Mouse (Mus musculus) hindbrain, embryonic 11.5 days (tissue): ENCODE measurements at regions not wholly inside any gene's neighbourhood (a gene's known extent, or its start where the extent isn't known, plus 50 kb on each side); places are given as distances from the start of the nearest gene placed in this dataset.

Source experiments
- ATAC-seq: fragments of 200-750 bp; cut with Nextera tagmentation; 2 replicates; pipeline ENCODE4 v1.8.0; 2017; ENCODE audit warnings: mild to moderate bottlenecking, moderate TSS enrichment, moderate library complexity; ENCODE audit not compliant: low FRiP score
- DNase-seq: peaks from one replicate; pipeline ENCODE4 v3.0.0-alpha.2; 2015; ENCODE audit warnings: low spot score
- H3K27ac ChIP-seq: fragments of 300-500 bp; sonication (generic); 2 replicates; pipeline ENCODE4 v1.5.1; 2014; ENCODE audit warnings: mild to moderate bottlenecking, low read depth, low read length
- H3K27me3 ChIP-seq: fragments of 300-500 bp; sonication (generic); 2 replicates; pipeline ENCODE4 v1.6.1; 2014; ENCODE audit warnings: mild to moderate bottlenecking, low read length, moderate library complexity, mixed read lengths; ENCODE audit not compliant: control insufficient read depth, insufficient read depth
- H3K36me3 ChIP-seq: fragments of 300-500 bp; sonication (generic); 2 replicates; pipeline ENCODE4 v1.6.1; 2014; ENCODE audit warnings: mild to moderate bottlenecking, low read length, moderate library complexity, mixed read lengths; ENCODE audit not compliant: control insufficient read depth, insufficient read depth
- H3K4me1 ChIP-seq: fragments of 300-500 bp; sonication (generic); replicated peaks from 2 replicates; pipeline ENCODE4 v1.6.1; 2014; ENCODE audit warnings: low read length, mixed read lengths; ENCODE audit not compliant: control insufficient read depth, insufficient read depth
- H3K4me2 ChIP-seq: fragments of 300-500 bp; sonication (generic); replicated peaks from 2 replicates; pipeline ENCODE4 v1.6.1; 2014; ENCODE audit warnings: mild to moderate bottlenecking, low read depth, low read length
- H3K4me3 ChIP-seq: fragments of 300-500 bp; sonication (generic); 2 replicates; pipeline ENCODE4 v1.5.1; 2014; ENCODE audit warnings: low read depth, low read length
- H3K9ac ChIP-seq: fragments of 300-500 bp; sonication (generic); 2 replicates; pipeline ENCODE4 v1.6.1; 2014; ENCODE audit warnings: low read depth, low read length
- H3K9me3 ChIP-seq: fragments of 300-500 bp; sonication (generic); 2 replicates; pipeline ENCODE4 v1.6.1; 2016; ENCODE audit warnings: low read length; ENCODE audit not compliant: control insufficient read depth
- WGBS: fragments of 180-500 bp; shearing (Covaris S2); extraction: QIAGEN DNeasy Blood & Tissue Kit; methylation state at CpG from one replicate; pipeline ENCODE4 v1.1.7; 2014; 5-methylcytosine and 5-hydroxymethylcytosine counted together

DNA sequence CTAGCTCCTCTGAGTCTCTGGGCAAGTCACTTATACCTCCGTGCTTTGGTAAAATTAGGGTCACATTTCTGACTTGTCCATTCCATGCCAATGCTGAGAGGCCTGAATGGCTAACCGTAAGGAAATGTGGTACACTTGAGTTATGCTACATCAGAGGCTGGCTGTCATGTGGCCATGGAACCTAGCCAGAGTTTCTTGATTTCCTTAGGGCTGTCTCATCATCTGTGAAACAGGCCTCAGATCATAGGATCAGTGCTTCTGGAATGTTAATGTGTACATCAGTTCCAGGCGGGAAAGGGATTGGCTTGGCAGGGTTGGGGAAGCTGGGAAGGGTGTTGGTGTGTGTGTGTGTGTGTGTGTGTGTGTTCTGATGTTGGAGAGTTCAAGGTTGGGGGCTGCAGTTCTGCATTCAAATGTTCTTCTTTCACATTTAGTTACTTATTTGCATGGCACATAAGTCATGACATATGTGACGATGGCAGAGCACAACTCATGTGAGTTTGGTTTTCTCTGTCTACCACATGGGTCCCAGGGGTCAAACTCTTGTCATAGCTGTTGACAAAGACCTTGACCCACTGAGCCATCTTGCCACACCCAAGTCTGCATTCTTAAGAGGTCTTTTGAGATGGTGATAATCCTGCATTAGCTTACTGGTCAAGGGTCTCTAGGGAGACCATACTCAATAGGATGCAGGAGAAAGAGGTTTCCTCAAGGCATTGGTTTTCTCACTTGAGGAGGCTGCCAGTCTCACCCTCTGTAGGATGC is 299.9 kb downstream of the Slc4a3 start:
- Histone ChIP-seq H3K9ac (no peak overlapping the region), H3K4me3 (no peak overlapping the region), H3K9me3 (no peaks in the 10 kb centered on the region), H3K36me3 (no peaks in the 10 kb centered on the region), H3K27ac (no peak overlapping the region), H3K27me3 (no peaks in the 10 kb centered on the region), H3K4me1 (0 out of 2 replicates have a peak, but pooled peaks cover 2% of the 10 kb centered on the region), H3K4me2 (no peak overlapping the region)
- ATAC-seq (no peak), DNase-seq (no peak)
- 91% methylated on average over 4 of the region's 4 CpGs for WGBS

- Histone ChIP-seq H3K4me2 (no peak overlapping the region), H3K27me3 (no peaks in the 10 kb centered on the region), H3K4me1 (0 out of 2 replicates have a peak, but pooled peaks cover 2% of the 10 kb centered on the region), H3K4me3 (no peak overlapping the region), H3K27ac (no peak overlapping the region), H3K36me3 (no peaks in the 10 kb centered on the region), H3K9me3 (no peaks in the 10 kb centered on the region), H3K9ac (no peak overlapping the region)
- DNase-seq (no peak), ATAC-seq (no peak)
- 64% methylated on average over 3 of the region's 3 CpGs for WGBS
Observed at GRCm38 (mm10) chr1:75847681-75848080, 301.6 kb downstream of the Slc4a3 start.

GRCm38 (mm10) chr1:75848436-75848835 is 302.4 kb downstream of the Slc4a3 start:
- no peaks in the 10 kb centered on the region for H3K36me3 ChIP-seq
- no peaks in the 10 kb centered on the region for H3K27me3 ChIP-seq
- WGBS = 74% methylated on average over 4 of the region's 4 CpGs
- 0 out of 2 replicates have a peak, but pooled peaks cover 2% of the 10 kb centered on the region for H3K4me1 ChIP-seq
- H3K9ac ChIP-seq = no peak overlapping the region
- H3K4me3 ChIP-seq = no peak overlapping the region
- H3K27ac ChIP-seq = no peak overlapping the region
- no peaks in the 10 kb centered on the region for H3K9me3 ChIP-seq
- no peak overlapping the region for H3K4me2 ChIP-seq
- ATAC-seq (no peak), DNase-seq (no peak)

- 92% methylated on average over 4 of the region's 4 CpGs for WGBS
- H3K4me1 ChIP-seq = 0 out of 2 replicates have a peak, but pooled peaks cover under 1% of the 10 kb centered on the region
- no peak overlapping the region for H3K4me3 ChIP-seq
- DNase-seq = no peak
- no peaks in the 10 kb centered on the region for H3K9me3 ChIP-seq
- no peaks in the 10 kb centered on the region for H3K36me3 ChIP-seq
- no peak overlapping the region for H3K9ac ChIP-seq
- no peak overlapping the region for H3K27ac ChIP-seq
- no peak for ATAC-seq
- no peak overlapping the region for H3K4me2 ChIP-seq
- H3K27me3 ChIP-seq = no peaks in the 10 kb centered on the region
Observed at GRCm38 (mm10) chr1:75850131-75850530, 304.1 kb downstream of the Slc4a3 start.

DNA sequence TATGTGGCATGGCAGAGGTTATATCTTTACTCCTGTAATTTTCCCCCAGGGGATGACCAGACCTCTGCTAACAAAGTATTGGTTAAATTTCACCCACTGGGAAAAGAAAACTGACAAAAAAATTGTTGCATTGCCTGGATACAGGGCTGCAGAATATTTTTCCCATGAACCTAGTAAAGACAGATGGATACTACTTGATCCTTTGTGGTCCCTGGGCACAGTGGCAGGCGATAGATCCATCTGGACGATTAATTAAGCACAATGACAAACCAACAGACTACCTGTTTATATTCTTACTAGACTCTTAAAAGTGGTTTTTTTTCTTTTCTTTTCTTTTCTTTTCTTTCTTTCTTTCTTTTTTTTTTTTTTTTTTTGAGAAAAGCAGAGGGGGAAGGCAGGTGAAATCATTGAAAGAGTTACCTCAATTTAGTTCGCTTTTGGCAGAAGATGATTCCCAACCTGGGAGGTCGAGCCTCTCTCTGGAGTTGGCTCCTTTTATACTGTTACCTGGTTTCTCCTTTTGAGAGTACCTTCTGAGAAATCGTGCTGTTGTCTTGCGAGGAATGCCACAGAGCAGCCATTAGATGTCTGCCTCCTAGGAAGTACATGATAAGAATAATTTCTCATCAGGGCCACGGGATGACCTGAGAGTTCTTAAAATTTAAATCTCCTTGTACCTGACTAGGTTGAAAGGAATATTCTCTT is 312.6 kb downstream of the Slc4a3 start:
- Histone ChIP-seq H3K4me2 (no peak overlapping the region), H3K27ac (no peak overlapping the region), H3K36me3 (no peaks in the 10 kb centered on the region), H3K9ac (no peak overlapping the region), H3K27me3 (no peaks in the 10 kb centered on the region), H3K4me1 (no peaks in the 10 kb centered on the region), H3K9me3 (no peaks in the 10 kb centered on the region), H3K4me3 (no peak overlapping the region)
- DNase-seq (no peak), ATAC-seq (no peak)
- WGBS = 87% methylated on average over 7 of the region's 7 CpGs

- no peaks in the 10 kb centered on the region for H3K4me1 ChIP-seq
- ATAC-seq (no peak), DNase-seq (no peak)
- 54% methylated on average over 4 of the region's 4 CpGs for WGBS
- no peak overlapping the region for H3K4me3 ChIP-seq
- no peak overlapping the region for H3K27ac ChIP-seq
- no peaks in the 10 kb centered on the region for H3K36me3 ChIP-seq
- no peak overlapping the region for H3K9ac ChIP-seq
- no peaks in the 10 kb centered on the region for H3K9me3 ChIP-seq
- no peaks in the 10 kb centered on the region for H3K27me3 ChIP-seq
- no peak overlapping the region for H3K4me2 ChIP-seq
Observed at GRCm38 (mm10) chr1:75862757-75863156, 316.7 kb downstream of the Slc4a3 start.

DNA sequence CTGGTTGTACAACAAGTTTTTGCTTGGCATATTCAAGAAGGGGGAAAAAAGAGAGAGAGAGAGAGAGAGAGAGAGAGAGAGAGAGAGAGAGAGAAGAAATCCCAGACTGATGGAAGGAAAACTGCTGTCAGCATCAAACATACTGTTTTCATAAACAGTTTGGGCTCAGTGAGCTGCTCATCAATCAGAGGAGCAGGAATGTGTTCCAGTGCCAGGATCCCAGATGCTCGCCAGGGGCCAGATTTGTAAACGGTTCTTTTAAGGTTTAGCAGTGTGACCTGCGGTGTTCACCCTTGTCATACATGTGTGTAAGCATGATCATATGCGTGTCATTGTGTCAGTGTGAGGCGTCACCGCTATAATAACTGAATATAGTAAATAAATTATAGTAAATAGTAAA is 320.5 kb downstream of the Slc4a3 start:
- no peak for ATAC-seq
- 81% methylated on average over 6 of the region's 6 CpGs for WGBS
- H3K9me3 ChIP-seq = no peaks in the 10 kb centered on the region
- no peak overlapping the region for H3K9ac ChIP-seq
- H3K4me2 ChIP-seq = no peak overlapping the region
- DNase-seq = no peak
- H3K4me3 ChIP-seq = no peak overlapping the region
- no peaks in the 10 kb centered on the region for H3K27me3 ChIP-seq
- H3K36me3 ChIP-seq = no peaks in the 10 kb centered on the region
- H3K4me1 ChIP-seq = no peaks in the 10 kb centered on the region
- no peak overlapping the region for H3K27ac ChIP-seq

DNA sequence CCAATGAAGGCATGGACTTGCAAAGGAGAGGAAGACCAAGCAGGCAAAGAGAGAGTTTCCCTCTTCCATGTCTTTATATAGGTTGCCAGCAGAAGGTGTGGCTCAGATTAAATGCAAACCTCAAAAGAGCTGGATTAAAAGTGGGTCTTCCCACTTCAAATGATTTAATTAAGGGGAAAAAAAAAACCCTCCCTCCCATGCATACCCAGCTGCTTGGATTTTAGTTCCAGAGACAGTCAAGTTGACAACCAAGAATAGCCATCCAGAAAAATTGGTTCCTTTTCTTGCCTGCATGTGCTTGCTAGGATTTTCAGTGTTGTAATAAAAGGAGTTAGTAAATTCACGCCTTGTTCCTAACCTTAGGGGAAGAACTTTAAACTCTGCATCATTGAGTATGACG is 323.3 kb downstream of the Slc4a3 start:
- Histone ChIP-seq H3K9ac (no peak overlapping the region), H3K9me3 (no peaks in the 10 kb centered on the region), H3K27ac (no peak overlapping the region), H3K4me2 (no peak overlapping the region), H3K36me3 (no peaks in the 10 kb centered on the region), H3K4me1 (no peaks in the 10 kb centered on the region), H3K4me3 (no peak overlapping the region), H3K27me3 (no peaks in the 10 kb centered on the region)
- no peak for DNase-seq
- no peak for ATAC-seq
- 88% methylated on average over 2 of the region's 2 CpGs for WGBS

- no peaks in the 10 kb centered on the region for H3K27me3 ChIP-seq
- no peak overlapping the region for H3K4me3 ChIP-seq
- 81% methylated on average over 5 of the region's 5 CpGs for WGBS
- no peak overlapping the region for H3K4me2 ChIP-seq
- no peak for DNase-seq
- no peaks in the 10 kb centered on the region for H3K9me3 ChIP-seq
- H3K4me1 ChIP-seq = no peaks in the 10 kb centered on the region
- no peak overlapping the region for H3K27ac ChIP-seq
- no peaks in the 10 kb centered on the region for H3K36me3 ChIP-seq
- H3K9ac ChIP-seq = no peak overlapping the region
- ATAC-seq = no peak
Observed at GRCm38 (mm10) chr1:75869846-75870245, 323.8 kb downstream of the Slc4a3 start.
